Mouse (Mus musculus) liver, embryonic 13.5 days (tissue): ENCODE data around the gene Gm47969. TPM values are rescaled to one million over a fixed set of nuclear protein-coding genes. Genes with fewer than 3 reads are reported as not detected.

Source experiments
- ATAC-seq: fragments of 200-750 bp; cut with Nextera tagmentation; 2 replicates; pipeline ENCODE4 v1.8.0; 2017; ENCODE audit warnings: low read depth, mild to moderate bottlenecking, moderate number of reproducible peaks, moderate library complexity
- DNase-seq: peaks from one replicate; pipeline ENCODE4 v3.0.0; 2022
- H3K27ac ChIP-seq: fragments of 300-500 bp; sonication (generic); 2 replicates; pipeline ENCODE4 v1.5.1; 2015; ENCODE audit warnings: moderate library complexity, mild to moderate bottlenecking, inconsistent platforms
- H3K27me3 ChIP-seq: fragments of 300-500 bp; sonication (generic); 2 replicates; pipeline ENCODE4 v1.6.1; 2015; ENCODE audit warnings: mild to moderate bottlenecking, inconsistent platforms
- H3K36me3 ChIP-seq: fragments of 300-500 bp; sonication (generic); 2 replicates; pipeline ENCODE4 v1.6.1; 2015; ENCODE audit warnings: mild to moderate bottlenecking, inconsistent platforms
- H3K4me1 ChIP-seq: fragments of 300-500 bp; sonication (generic); replicated peaks from 2 replicates; pipeline ENCODE4 v1.6.1; 2015; ENCODE audit warnings: inconsistent platforms
- H3K4me2 ChIP-seq: fragments of 300-500 bp; sonication (generic); 2 replicates; pipeline ENCODE4 v1.6.1; 2015; ENCODE audit warnings: inconsistent platforms, mild to moderate bottlenecking, moderate library complexity
- H3K4me3 ChIP-seq: fragments of 300-500 bp; sonication (generic); replicated peaks from 2 replicates; pipeline ENCODE4 v1.5.1; 2015; ENCODE audit warnings: mild to moderate bottlenecking, inconsistent platforms
- H3K9ac ChIP-seq: fragments of 300-500 bp; sonication (generic); 2 replicates; pipeline ENCODE4 v1.6.1; 2015; ENCODE audit warnings: mild to moderate bottlenecking, inconsistent platforms
- H3K9me3 ChIP-seq: fragments of 300-500 bp; sonication (generic); replicated peaks from 2 replicates; pipeline ENCODE4 v1.6.1; 2016; ENCODE audit warnings: inconsistent platforms
- WGBS: fragments of 180-500 bp; shearing (Covaris S2); methylation state at CpG from one replicate; pipeline ENCODE4 v1.1.7; 2015; ENCODE audit not compliant: insufficient replicate concordance; 5-methylcytosine and 5-hydroxymethylcytosine counted together
- polyA plus RNA-seq: library from polyadenylated mRNA; unstranded; fragments of >200 nt; fragmentation: Nextera tagmentation; extraction: Ambion mirVana; gene quantifications from 2 replicates; pipeline ENCODE4 v1.2.1, GENCODE M21; 2015

The Gm47969 gene
- polyA plus RNA-seq, 1 experiment from 2014 or later = not detected

GRCm38 (mm10) chr1:83038109-83038672, 6.5 kb upstream of the Gm47969 start, which contains the start of gene Slc19a3:
Gene Slc19a3, minus strand, starts transcription at chr1:83038448.
- H3K9ac ChIP-seq = no peak within 1 kb of the TSS

GRCm38 (mm10) chr1:83039080-83039479, 5.7 kb upstream of the Gm47969 start:
- no peak for ATAC-seq
- H3K27ac ChIP-seq = no peak overlapping the region
- H3K9ac ChIP-seq = no peak overlapping the region
- no peaks in the 10 kb centered on the region for H3K4me1 ChIP-seq
- no peak overlapping the region for H3K4me3 ChIP-seq
- H3K27me3 ChIP-seq = no peaks in the 10 kb centered on the region
- no peaks in the 10 kb centered on the region for H3K36me3 ChIP-seq
- 51% methylated on average over 4 of the region's 4 CpGs for WGBS
- no peak overlapping the region for H3K4me2 ChIP-seq
- H3K9me3 ChIP-seq = no peaks in the 10 kb centered on the region
- DNase-seq = no peak

More at GRCm38 (mm10) chr1:83038109-83038672, 6.5 kb upstream of the Gm47969 start, which contains the start of gene Slc19a3:
- Histone ChIP-seq H3K4me1 (no peaks in the 10 kb centered on the region), H3K4me3 (peak within 1 kb of the TSS; percentile 48), H3K36me3 (no peaks in the 10 kb centered on the region), H3K4me2 (peak within 1 kb of the TSS; percentile 58), H3K9me3 (no peaks in the 10 kb centered on the region), H3K27ac (no peak within 1 kb of the TSS), H3K27me3 (no peaks in the 10 kb centered on the region)
- DNase-seq (peak; percentile 3), ATAC-seq (0 out of 2 replicates have a peak, but pooled peaks have one; percentile 39)
- WGBS = under 1% methylated on average over 25 of the region's 25 CpGs

- Histone ChIP-seq H3K9ac (no peak within 1 kb of the TSS), H3K27me3 (no peaks in the 10 kb centered on the region), H3K27ac (no peak within 1 kb of the TSS), H3K9me3 (no peaks in the 10 kb centered on the region), H3K36me3 (no peaks in the 10 kb centered on the region), H3K4me2 (no peak within 1 kb of the TSS), H3K4me1 (no peaks in the 10 kb centered on the region), H3K4me3 (no peak within 1 kb of the TSS)
- WGBS = 58% methylated on average over 2 of the region's 2 CpGs
- no peak for DNase-seq
- no peak for ATAC-seq
Measured at GRCm38 (mm10) chr1:83042380-83042779, 2.4 kb upstream of the Gm47969 start, which contains the start of gene Krtap28-10. Gene Krtap28-10, minus strand, starts transcription at chr1:83042480.

- H3K27ac ChIP-seq = no peak overlapping the region
- no peaks in the 10 kb centered on the region for H3K36me3 ChIP-seq
- WGBS = 60% methylated on average over 1 of the region's 1 CpGs
- ATAC-seq (no peak), DNase-seq (no peak)
- no peak overlapping the region for H3K4me3 ChIP-seq
- H3K9me3 ChIP-seq = no peaks in the 10 kb centered on the region
- H3K4me2 ChIP-seq = no peak overlapping the region
- no peaks in the 10 kb centered on the region for H3K27me3 ChIP-seq
- H3K9ac ChIP-seq = no peak overlapping the region
- no peaks in the 10 kb centered on the region for H3K4me1 ChIP-seq
Measured at GRCm38 (mm10) chr1:83058481-83058880, 13.7 kb downstream of the Gm47969 start.

GRCm38 (mm10) chr1:83059278-83059677, 14.5 kb downstream of the Gm47969 start, which contains the start of gene A030005K14Rik:
Gene A030005K14Rik, minus strand, starts transcription at chr1:83059378.
- Histone ChIP-seq H3K4me3 (no peak within 1 kb of the TSS), H3K27ac (no peak within 1 kb of the TSS), H3K4me2 (no peak within 1 kb of the TSS), H3K9me3 (no peaks in the 10 kb centered on the region), H3K4me1 (no peaks in the 10 kb centered on the region), H3K27me3 (no peaks in the 10 kb centered on the region), H3K9ac (no peak within 1 kb of the TSS), H3K36me3 (no peaks in the 10 kb centered on the region)
- DNase-seq (no peak), ATAC-seq (no peak)
- 72% methylated on average over 9 of the region's 9 CpGs for WGBS

- no peak for ATAC-seq
- Histone ChIP-seq H3K4me1 (no peaks in the 10 kb centered on the region), H3K9me3 (no peaks in the 10 kb centered on the region), H3K27ac (no peak within 1 kb of the TSS), H3K36me3 (no peaks in the 10 kb centered on the region), H3K9ac (no peak within 1 kb of the TSS), H3K4me3 (no peak within 1 kb of the TSS), H3K4me2 (no peak within 1 kb of the TSS), H3K27me3 (no peaks in the 10 kb centered on the region)
- WGBS = 82% methylated on average over 4 of the region's 4 CpGs
- DNase-seq = no peak
Measured at GRCm38 (mm10) chr1:83060643-83061042, 15.9 kb downstream of the Gm47969 start, which contains the start of gene Krtap28-13. Gene Krtap28-13, plus strand, starts transcription at chr1:83060930.

GRCm38 (mm10) chr1:83064851-83065250, 20.1 kb downstream of the Gm47969 start:
- DNase-seq = no peak
- no peaks in the 10 kb centered on the region for H3K27me3 ChIP-seq
- H3K36me3 ChIP-seq = no peaks in the 10 kb centered on the region
- no peak overlapping the region for H3K4me3 ChIP-seq
- H3K9me3 ChIP-seq = no peaks in the 10 kb centered on the region
- no peak overlapping the region for H3K9ac ChIP-seq
- H3K4me1 ChIP-seq = no peaks in the 10 kb centered on the region
- no peak for ATAC-seq
- no peak overlapping the region for H3K4me2 ChIP-seq
- 14% methylated on average over 3 of the region's 3 CpGs for WGBS
- no peak overlapping the region for H3K27ac ChIP-seq

GRCm38 (mm10) chr1:83066577-83066976, 21.8 kb downstream of the Gm47969 start:
- no peak for ATAC-seq
- Histone ChIP-seq H3K4me3 (no peak overlapping the region), H3K9me3 (no peaks in the 10 kb centered on the region), H3K27ac (no peak overlapping the region), H3K9ac (no peak overlapping the region), H3K36me3 (no peaks in the 10 kb centered on the region), H3K27me3 (no peaks in the 10 kb centered on the region), H3K4me1 (no peaks in the 10 kb centered on the region), H3K4me2 (no peak overlapping the region)
- WGBS = 81% methylated on average over 4 of the region's 4 CpGs
- no peak for DNase-seq

GRCm38 (mm10) chr1:83067205-83067604, 22.5 kb downstream of the Gm47969 start:
- no peak overlapping the region for H3K27ac ChIP-seq
- DNase-seq (no peak), ATAC-seq (no peak)
- no peaks in the 10 kb centered on the region for H3K27me3 ChIP-seq
- H3K4me2 ChIP-seq = no peak overlapping the region
- H3K4me3 ChIP-seq = no peak overlapping the region
- no peaks in the 10 kb centered on the region for H3K4me1 ChIP-seq
- no peak overlapping the region for H3K9ac ChIP-seq
- WGBS = 76% methylated on average over 10 of the region's 10 CpGs
- no peaks in the 10 kb centered on the region for H3K36me3 ChIP-seq
- H3K9me3 ChIP-seq = no peaks in the 10 kb centered on the region

GRCm38 (mm10) chr1:83075526-83076189, 30.9 kb downstream of the Gm47969 start:
- H3K9ac ChIP-seq = no peak overlapping the region
- ATAC-seq (no peak), DNase-seq (no peak)
- no peak overlapping the region for H3K4me3 ChIP-seq
- H3K9me3 ChIP-seq = no peaks in the 10 kb centered on the region
- no peak overlapping the region for H3K4me2 ChIP-seq
- H3K27ac ChIP-seq = no peak overlapping the region
- no peaks in the 10 kb centered on the region for H3K27me3 ChIP-seq
- WGBS = 32% methylated on average over 15 of the region's 15 CpGs
- no peaks in the 10 kb centered on the region for H3K36me3 ChIP-seq
- H3K4me1 ChIP-seq = no peaks in the 10 kb centered on the region

- Histone ChIP-seq H3K27me3 (no peaks in the 10 kb centered on the region), H3K4me3 (no peak overlapping the region), H3K36me3 (no peaks in the 10 kb centered on the region), H3K27ac (no peak overlapping the region), H3K9me3 (no peaks in the 10 kb centered on the region), H3K4me1 (no peaks in the 10 kb centered on the region), H3K9ac (no peak overlapping the region), H3K4me2 (no peak overlapping the region)
- ATAC-seq (no peak), DNase-seq (peak; percentile 8)
- 46% methylated on average over 11 of the region's 11 CpGs for WGBS
Measured at GRCm38 (mm10) chr1:83076190-83076917, 31.6 kb downstream of the Gm47969 start.
